Mouse (Mus musculus) kidney, embryonic 14.5 days (tissue): ENCODE measurements around the gene Vps37c. TPM values are rescaled to one million over a fixed set of nuclear protein-coding genes. Genes with fewer than 3 reads are reported as not detected.

Source experiments
- ATAC-seq: fragments of 200-750 bp; cut with Nextera tagmentation; 2 replicates; pipeline ENCODE4 v1.8.0; 2017; ENCODE audit warnings: moderate number of reproducible peaks, mild to moderate bottlenecking, moderate TSS enrichment, moderate library complexity; ENCODE audit not compliant: low FRiP score, low TSS enrichment
- H3K27ac ChIP-seq: fragments of 300-500 bp; sonication (generic); 2 replicates; pipeline ENCODE4 v1.5.1; 2014; ENCODE audit warnings: low read depth, mild to moderate bottlenecking, low read length, moderate library complexity, mixed read lengths
- H3K27me3 ChIP-seq: fragments of 300-500 bp; sonication (generic); 2 replicates; pipeline ENCODE4 v1.6.1; 2014; ENCODE audit warnings: mild to moderate bottlenecking, low read length; ENCODE audit not compliant: control insufficient read depth, insufficient read depth
- H3K36me3 ChIP-seq: fragments of 300-500 bp; sonication (generic); 2 replicates; pipeline ENCODE4 v1.6.1; 2014; ENCODE audit warnings: low read length, mixed read lengths; ENCODE audit not compliant: control insufficient read depth, insufficient read depth
- H3K4me1 ChIP-seq: fragments of 300-500 bp; sonication (generic); 2 replicates; pipeline ENCODE4 v1.6.1; 2014; ENCODE audit warnings: low read length, mixed read lengths; ENCODE audit not compliant: control insufficient read depth, insufficient read depth
- H3K4me2 ChIP-seq: fragments of 300-500 bp; sonication (generic); replicated peaks from 2 replicates; pipeline ENCODE4 v1.6.1; 2014; ENCODE audit warnings: low read depth, mild to moderate bottlenecking, low read length
- H3K4me3 ChIP-seq: fragments of 300-500 bp; sonication (generic); 2 replicates; pipeline ENCODE4 v1.5.1; 2014; ENCODE audit warnings: mild to moderate bottlenecking, low read length
- H3K9ac ChIP-seq: fragments of 300-500 bp; sonication (generic); 2 replicates; pipeline ENCODE4 v1.6.1; 2014; ENCODE audit warnings: low read depth, mild to moderate bottlenecking, low read length, moderate library complexity
- H3K9me3 ChIP-seq: fragments of 300-500 bp; sonication (generic); 2 replicates; pipeline ENCODE4 v1.6.1; 2016; ENCODE audit warnings: low read length; ENCODE audit not compliant: control insufficient read depth
- WGBS: fragments of 180-500 bp; shearing (Covaris S2); extraction: QIAGEN DNeasy Blood & Tissue Kit; methylation state at CpG from one replicate; pipeline ENCODE4 v1.1.7; 2014; 5-methylcytosine and 5-hydroxymethylcytosine counted together
- polyA plus RNA-seq: library from polyadenylated mRNA; unstranded; fragments of >200 nt; fragmentation: Nextera tagmentation; extraction: Ambion mirVana; gene quantifications from 2 replicates; pipeline ENCODE4 v1.2.1, GENCODE M21; 2014

Gene Vps37c
- 18.9 and 31.7 TPM in 2 replicates for polyA plus RNA-seq

DNA sequence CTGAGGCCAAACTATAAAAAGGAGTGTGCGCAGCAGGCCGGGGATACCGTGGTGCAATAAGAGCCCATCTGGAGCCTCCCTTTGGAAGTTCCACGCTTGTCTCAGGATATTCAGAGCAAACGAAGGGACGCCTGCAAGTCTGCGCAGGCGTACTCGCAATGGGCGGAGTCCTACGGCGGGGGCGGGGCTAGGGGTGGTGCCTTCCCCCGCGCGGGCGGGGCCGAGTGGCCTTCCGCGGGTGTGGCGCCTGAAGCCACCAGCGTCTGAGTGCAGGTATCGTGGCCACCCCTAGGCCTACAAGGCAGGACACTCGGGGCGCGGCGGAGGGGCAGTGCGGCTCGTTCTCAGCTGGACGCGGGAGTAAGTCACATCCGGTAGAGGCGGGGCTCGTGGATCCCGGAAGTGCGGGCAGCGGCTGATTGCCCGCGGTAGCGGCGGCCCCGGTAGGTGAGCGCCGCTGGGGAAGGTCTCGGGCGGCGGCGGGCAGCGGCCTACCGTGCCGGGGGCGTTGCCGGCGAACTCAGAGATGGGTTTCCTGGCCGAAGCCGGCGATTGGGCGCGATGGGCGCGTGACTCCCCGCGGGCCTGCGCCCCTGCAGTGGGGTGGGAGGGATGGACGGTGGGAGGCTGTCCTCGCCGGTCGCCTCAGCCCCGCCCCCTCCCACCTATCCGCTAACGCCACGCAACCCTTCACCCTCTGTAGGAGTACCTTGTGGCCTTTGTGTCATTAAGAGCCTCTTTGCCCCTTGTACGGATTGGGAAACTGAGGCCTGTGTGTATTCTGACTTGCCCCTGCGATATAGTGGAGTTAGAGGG, at the start of gene Vps37c:
TSS of gene Vps37c (plus strand) at position 199 of the 816 bp plus-strand sequence.
- ATAC-seq, result peak; percentile 93

GRCm38 (mm10) chr19:10640080-10640479, 48.5 kb upstream of the Vps37c start:
- H3K9me3 ChIP-seq, result no peaks in the 10 kb centered on the region
- H3K36me3 ChIP-seq, result no peaks in the 10 kb centered on the region
- H3K4me1 ChIP-seq, result peaks cover 7% of the 10 kb centered on the region; the same call in 1 of the 2 replicates
- ATAC-seq, result no peak
- H3K9ac ChIP-seq, result peak overlapping the region; percentile 12; the same call in 1 of the 2 replicates
- H3K4me2 ChIP-seq, result peak overlapping the region; percentile 31; the same call in 1 of the 2 replicates
- no peak overlapping the region for H3K27ac ChIP-seq
- H3K4me3 ChIP-seq, result no peak overlapping the region
- 2% methylated on average over 5 of the region's 5 CpGs for WGBS
- no peaks in the 10 kb centered on the region for H3K27me3 ChIP-seq

More for the DNA sequence above, at the start of gene Vps37c:
- Histone ChIP-seq H3K9ac (peak within 1 kb of the TSS; percentile 73), H3K4me3 (peak within 1 kb of the TSS; percentile 87), H3K36me3 (no peaks in the 10 kb centered on the region), H3K4me1 (peaks cover 11% of the 10 kb centered on the region), H3K4me2 (peak within 1 kb of the TSS; percentile 71), H3K27me3 (no peaks in the 10 kb centered on the region), H3K27ac (peak within 1 kb of the TSS; percentile 97), H3K9me3 (no peaks in the 10 kb centered on the region)
- under 1% methylated on average over 71 of the region's 74 CpGs for WGBS

DNA sequence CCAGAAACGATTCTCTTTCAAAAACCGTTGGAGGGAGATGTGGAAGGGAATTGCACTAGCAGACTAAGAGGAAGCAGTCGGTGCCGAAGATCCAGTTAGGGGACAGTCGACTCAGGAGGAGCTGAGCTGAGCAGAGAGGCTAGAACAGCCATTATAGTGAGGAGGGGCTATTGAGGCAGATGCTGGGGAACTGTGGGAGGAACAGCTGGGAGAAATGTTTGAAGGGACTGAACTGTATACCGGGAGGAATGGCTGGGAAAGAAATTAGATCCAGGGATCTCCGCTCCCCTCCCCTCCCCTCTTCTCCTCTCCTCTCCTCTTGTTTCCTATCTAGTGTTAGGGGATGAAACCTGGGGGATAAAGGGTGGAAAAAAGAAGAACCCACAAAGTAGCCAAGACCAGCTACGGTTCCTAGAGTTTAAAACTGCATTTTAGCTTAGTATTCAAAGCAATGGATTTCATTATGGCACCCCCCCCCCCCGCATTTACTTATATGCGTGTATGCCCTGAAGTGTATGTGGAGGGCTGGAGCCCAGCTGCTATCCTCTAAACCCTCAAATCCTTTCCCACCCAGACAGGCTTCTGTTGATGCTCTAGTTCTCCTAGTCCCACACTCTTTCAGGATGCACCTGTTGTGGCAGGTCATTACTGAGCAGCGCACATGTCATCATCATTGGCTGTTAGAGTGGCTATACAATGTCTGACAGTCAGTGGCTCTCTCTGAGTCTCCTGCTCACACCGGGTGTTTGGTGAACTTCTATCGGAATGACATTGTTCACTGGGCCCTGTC, 47.8 kb upstream of the Vps37c start:
- Histone ChIP-seq H3K4me2 (peak overlapping the region; percentile 31; the same call in 1 of the 2 replicates), H3K4me3 (no peak overlapping the region)
- ATAC-seq, result peak; percentile 44; the same call in 1 of the 2 replicates

DNA sequence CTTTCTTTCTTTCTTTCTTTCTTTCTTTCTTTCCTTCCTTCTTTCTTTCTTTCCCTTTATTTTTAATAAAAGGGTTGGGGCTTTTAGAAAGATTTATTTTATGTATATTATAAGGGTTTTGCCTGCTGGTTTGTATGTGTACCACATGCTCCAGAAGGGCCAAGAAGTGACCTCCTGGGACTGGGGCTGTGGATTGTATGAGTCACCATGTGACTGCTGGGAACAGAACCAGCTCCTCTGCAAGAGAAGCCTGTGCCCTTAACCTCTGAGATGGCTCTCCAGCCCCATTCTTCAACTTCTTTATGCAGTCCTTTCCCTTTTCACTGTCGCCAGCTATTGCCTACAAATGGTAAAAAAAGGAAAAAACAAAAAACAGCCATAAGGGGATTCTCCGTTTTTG, 42.9 kb upstream of the Vps37c start:
- Histone ChIP-seq H3K9ac (no peak overlapping the region), H3K36me3 (no peaks in the 10 kb centered on the region), H3K4me2 (no peak overlapping the region), H3K4me3 (no peak overlapping the region), H3K27me3 (no peaks in the 10 kb centered on the region), H3K9me3 (no peaks in the 10 kb centered on the region), H3K27ac (no peak overlapping the region), H3K4me1 (no peaks in the 10 kb centered on the region)
- ATAC-seq, result no peak
- WGBS, result 85% methylated on average over 2 of the region's 2 CpGs

More for the DNA sequence above, 47.8 kb upstream of the Vps37c start:
- H3K9me3 ChIP-seq, result no peaks in the 10 kb centered on the region
- peaks cover 3% of the 10 kb centered on the region; the same call in 1 of the 2 replicates for H3K4me1 ChIP-seq
- H3K36me3 ChIP-seq, result no peaks in the 10 kb centered on the region
- H3K27me3 ChIP-seq, result no peaks in the 10 kb centered on the region
- no peak overlapping the region for H3K27ac ChIP-seq
- 42% methylated on average over 13 of the region's 13 CpGs for WGBS
- H3K9ac ChIP-seq, result 0 out of 2 replicates have a peak overlapping the region, but pooled peaks have one; percentile 12

GRCm38 (mm10) chr19:10648156-10648555, 40.4 kb upstream of the Vps37c start:
- no peak overlapping the region for H3K9ac ChIP-seq
- no peaks in the 10 kb centered on the region for H3K4me1 ChIP-seq
- H3K4me3 ChIP-seq, result no peak overlapping the region
- H3K27ac ChIP-seq, result no peak overlapping the region
- H3K36me3 ChIP-seq, result no peaks in the 10 kb centered on the region
- H3K4me2 ChIP-seq, result no peak overlapping the region
- H3K9me3 ChIP-seq, result no peaks in the 10 kb centered on the region
- ATAC-seq, result no peak
- 73% methylated on average over 8 of the region's 8 CpGs for WGBS
- H3K27me3 ChIP-seq, result no peaks in the 10 kb centered on the region

DNA sequence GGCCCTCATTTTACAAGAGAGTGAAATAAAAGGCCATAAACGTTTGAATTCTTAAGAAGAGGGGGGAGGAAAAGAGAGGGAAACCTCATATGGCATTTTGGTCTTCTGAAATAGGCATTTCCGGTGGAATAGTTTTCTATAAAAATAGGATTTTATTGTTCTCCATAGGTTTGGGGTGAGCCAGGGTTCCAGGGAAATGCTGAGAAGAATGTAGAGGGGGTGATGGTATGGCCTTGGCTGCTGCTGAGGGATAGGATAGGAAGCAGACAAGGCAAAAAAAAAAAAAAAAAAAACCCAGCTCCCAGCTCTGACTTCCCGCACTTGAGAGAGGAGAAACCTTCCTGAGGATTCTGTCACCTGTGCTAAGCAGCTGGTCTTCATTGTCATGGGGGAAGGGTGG, 32.5 kb upstream of the Vps37c start:
- H3K4me3 ChIP-seq, result no peak overlapping the region
- no peaks in the 10 kb centered on the region for H3K27me3 ChIP-seq
- no peaks in the 10 kb centered on the region for H3K36me3 ChIP-seq
- 39% methylated on average over 3 of the region's 3 CpGs for WGBS
- ATAC-seq, result no peak
- H3K4me1 ChIP-seq, result no peaks in the 10 kb centered on the region
- H3K27ac ChIP-seq, result no peak overlapping the region
- no peak overlapping the region for H3K9ac ChIP-seq
- H3K9me3 ChIP-seq, result no peaks in the 10 kb centered on the region
- no peak overlapping the region for H3K4me2 ChIP-seq

GRCm38 (mm10) chr19:10657742-10658141, 30.8 kb upstream of the Vps37c start:
- Histone ChIP-seq H3K4me3 (no peak overlapping the region), H3K4me2 (no peak overlapping the region), H3K4me1 (no peaks in the 10 kb centered on the region), H3K27me3 (no peaks in the 10 kb centered on the region), H3K9me3 (no peaks in the 10 kb centered on the region), H3K27ac (no peak overlapping the region), H3K9ac (no peak overlapping the region), H3K36me3 (no peaks in the 10 kb centered on the region)
- WGBS, result 85% methylated on average over 5 of the region's 5 CpGs
- ATAC-seq, result no peak

- H3K36me3 ChIP-seq, result no peaks in the 10 kb centered on the region
- H3K27ac ChIP-seq, result no peak overlapping the region
- WGBS, result 69% methylated on average over 2 of the region's 2 CpGs
- no peak overlapping the region for H3K4me3 ChIP-seq
- no peak overlapping the region for H3K4me2 ChIP-seq
- no peak overlapping the region for H3K9ac ChIP-seq
- ATAC-seq, result no peak
- no peaks in the 10 kb centered on the region for H3K4me1 ChIP-seq
- no peaks in the 10 kb centered on the region for H3K27me3 ChIP-seq
- no peaks in the 10 kb centered on the region for H3K9me3 ChIP-seq
Observed at GRCm38 (mm10) chr19:10658406-10658805, 30.1 kb upstream of the Vps37c start.
